Mouse (Mus musculus) liver, adult 2 months (tissue): ENCODE data around the gene Phf19.

ENCODE experiments used
- CTCF ChIP-seq: fragments of 200-500 bp; IDR thresholded peaks from 2 replicates; pipeline ENCODE4 v1.5.1; 2011; ENCODE audit warnings: low read depth, low read length, control low read depth
- POLR2A ChIP-seq: fragments of 200-500 bp; IDR thresholded peaks from 2 replicates; pipeline ENCODE4 v1.6.1; 2011; ENCODE audit warnings: low read length, control low read depth; ENCODE audit not compliant: insufficient read depth; ENCODE audit errors: extremely low read depth

GRCm38 (mm10) chr2:34956941-34957340, 43.1 kb upstream of the Phf19 start:
- TF ChIP-seq CTCF (no peak), POLR2A (no peak)
